Mouse (Mus musculus) c-Kit-negative CD71-positive TER-119-positive erythroid progenitor cells, embryonic 14.5 days (primary cell): Measurements from ENCODE around the gene Gpam.

Experiments used
- DNase-seq: peaks from one replicate; pipeline ENCODE4 v3.0.0-alpha.2; 2013; ENCODE audit warnings: low read depth, low spot score

Gpam gene

GRCm38 (mm10) chr19:55138506-55138905, 11.5 kb upstream of the Gpam start:
- DNase-seq, result no peak

DNA sequence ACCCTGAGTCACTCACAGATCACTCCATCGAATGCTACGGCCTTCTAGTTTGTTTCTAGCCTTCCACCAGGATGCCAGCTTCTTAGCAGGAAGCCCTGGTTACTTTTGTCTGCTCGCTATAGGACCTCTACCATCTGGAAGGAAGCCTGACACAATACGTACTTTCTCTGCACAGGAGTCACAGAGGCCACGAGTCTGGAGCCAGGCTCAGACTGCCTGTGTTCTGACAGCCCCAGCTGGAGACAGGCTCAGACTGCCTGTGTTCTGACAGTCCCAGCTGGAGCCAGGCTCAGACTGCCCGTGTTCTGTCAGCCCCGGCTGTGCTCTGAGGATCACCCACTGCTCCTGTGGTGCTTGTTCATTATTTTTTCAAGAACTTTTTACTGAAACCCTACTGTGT, 10.8 kb upstream of the Gpam start:
- DNase-seq, result no peak

DNA sequence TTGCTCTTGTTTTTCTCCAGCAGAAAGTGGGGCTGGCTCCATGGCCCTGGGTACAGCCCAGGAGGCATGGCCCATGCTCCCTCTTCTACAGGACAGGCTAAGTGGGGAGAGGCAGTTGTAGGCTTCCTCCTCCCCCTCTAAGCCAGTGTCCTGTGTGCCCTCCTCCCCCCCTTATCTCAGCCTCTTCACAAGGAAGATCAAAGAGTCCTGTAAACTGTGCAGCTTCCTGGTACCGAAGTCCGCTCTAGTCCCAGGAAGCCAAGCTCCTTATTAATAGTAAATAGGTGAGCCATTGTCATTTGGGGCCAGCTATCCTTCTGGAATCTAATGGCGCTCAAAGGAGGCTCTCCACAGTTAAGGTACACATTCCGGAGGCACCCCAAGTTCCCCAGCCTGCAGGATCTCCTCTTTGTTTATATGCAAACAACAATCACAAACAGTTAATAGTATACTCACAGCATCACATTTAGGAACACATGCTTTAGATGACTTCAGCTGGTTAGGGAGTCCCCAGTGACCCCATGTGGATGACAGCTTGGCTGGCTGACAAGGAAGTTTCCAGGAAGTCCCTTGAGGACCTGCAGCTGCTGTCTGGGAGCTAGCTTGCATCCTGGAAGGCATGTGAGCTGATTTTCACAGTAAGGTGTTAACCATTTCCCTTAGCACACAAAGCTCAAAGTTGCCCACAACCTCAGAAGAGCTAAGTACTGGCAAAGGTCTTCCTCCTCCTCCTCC, 9.8 kb upstream of the Gpam start:
- no peak for DNase-seq

DNA sequence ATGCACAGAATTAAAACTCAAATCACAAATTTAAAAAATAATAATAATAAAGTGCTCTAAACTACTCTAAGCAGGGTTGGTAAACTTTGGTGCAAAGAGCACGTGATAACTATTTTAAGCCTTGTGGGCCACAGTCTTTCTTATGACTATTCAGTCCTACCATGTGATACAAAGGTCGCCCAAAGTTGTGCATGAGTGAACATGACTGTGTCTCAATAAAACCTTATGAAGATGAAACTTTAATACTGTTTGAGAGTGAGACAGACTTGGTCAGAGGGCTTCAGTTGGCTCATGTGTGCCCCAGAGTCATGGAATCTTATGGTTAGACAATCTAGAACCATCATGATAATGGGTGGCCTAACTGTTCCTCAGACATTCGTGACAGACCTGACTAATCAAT, 8.9 kb upstream of the Gpam start:
- DNase-seq, result no peak

DNA sequence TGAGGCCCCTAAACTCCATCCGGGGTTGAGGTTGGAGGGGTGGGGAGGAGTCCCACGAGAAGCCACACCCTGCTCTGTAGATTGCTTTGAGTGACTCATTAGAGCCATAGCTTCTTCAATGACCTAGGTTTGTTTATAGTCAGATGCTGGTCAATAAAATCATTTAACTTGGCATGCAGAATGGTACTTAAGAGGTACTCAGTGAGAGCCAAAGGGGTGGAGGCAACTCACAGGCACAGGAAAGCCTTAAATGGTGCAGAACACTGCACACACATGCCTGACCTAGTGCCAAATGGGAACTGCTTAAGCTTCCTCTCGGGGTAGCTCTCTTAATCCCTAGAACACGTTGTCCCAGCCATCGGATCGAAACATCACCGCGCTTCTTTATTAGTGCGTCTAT, 7.5 kb upstream of the Gpam start:
- no peak for DNase-seq

DNA sequence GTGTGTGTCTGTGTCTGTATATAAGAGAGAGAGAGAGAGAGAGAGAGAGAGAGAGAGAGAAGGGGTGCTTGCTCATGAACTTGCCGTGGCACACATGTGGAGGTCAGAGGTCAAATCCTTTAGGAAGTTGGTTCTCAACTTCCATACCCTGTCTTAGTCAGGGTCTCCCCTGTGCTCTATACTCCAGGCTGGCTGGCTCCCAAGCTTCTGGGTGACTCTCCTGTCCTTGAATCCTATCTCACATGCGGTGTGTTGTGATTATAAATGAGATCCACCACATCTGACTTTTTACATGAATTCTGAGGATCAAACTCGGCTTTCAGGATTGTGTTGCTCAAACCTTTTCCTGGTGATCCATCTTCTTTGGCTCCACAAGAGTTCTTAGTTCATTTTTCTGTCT, 5.4 kb upstream of the Gpam start:
- no peak for DNase-seq

GRCm38 (mm10) chr19:55131747-55132146, 4.7 kb upstream of the Gpam start:
- no peak for DNase-seq

DNA sequence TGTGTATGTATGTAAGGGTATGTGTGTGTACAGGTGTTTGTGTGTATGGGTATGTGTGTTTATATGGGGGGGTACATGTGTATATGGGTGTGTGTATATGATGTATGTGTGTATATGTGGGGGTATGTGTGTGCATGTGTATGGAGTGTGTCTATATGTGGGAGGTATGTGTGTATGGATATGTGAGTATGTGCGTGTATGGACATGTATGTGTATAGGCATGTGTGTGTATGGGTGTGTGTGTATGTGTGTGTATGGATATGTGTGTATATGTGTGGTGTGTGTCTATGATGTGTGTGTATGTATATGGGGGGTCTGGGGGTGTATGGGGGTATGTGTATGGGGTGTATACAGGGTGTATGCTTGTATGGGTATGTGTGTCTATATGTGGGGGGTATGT, 1.4 kb upstream of the Gpam start:
- no peak for DNase-seq

GRCm38 (mm10) chr19:55125456-55125855, 1.6 kb downstream of the Gpam start:
- DNase-seq, result no peak

- no peak for DNase-seq
Measured at GRCm38 (mm10) chr19:55123001-55123536, 4.0 kb downstream of the Gpam start.

DNA sequence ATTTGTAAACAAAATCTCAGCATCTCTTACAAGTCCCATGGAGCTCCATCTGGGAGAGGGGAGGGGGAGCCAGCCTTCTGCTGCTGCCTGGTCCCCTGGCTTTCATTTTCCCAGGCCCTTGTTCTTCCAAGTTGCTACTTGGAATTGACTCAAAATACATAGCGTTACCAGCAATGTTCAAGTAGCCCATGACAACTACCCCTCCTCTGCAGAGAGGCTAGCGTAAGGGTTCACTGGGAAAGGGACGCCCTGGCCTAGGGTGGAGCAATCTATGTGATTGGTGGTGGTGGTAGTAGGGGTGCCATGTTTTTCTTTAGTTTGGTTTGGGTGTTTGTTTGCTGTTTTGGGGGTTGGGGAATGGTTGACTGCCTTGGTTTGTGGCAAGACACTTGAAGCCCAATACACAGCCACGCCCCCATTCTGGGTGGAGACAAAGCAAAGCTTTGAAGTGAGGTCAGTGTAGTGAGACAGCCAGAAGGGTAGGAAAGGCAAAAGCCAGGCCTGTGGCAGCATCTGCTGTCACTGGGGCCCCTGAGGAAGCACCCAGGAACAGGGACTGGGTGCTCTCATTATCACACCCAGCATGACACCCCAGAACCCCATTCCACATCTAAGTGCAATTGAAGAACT, 4.6 kb downstream of the Gpam start:
- DNase-seq, result no peak

DNA sequence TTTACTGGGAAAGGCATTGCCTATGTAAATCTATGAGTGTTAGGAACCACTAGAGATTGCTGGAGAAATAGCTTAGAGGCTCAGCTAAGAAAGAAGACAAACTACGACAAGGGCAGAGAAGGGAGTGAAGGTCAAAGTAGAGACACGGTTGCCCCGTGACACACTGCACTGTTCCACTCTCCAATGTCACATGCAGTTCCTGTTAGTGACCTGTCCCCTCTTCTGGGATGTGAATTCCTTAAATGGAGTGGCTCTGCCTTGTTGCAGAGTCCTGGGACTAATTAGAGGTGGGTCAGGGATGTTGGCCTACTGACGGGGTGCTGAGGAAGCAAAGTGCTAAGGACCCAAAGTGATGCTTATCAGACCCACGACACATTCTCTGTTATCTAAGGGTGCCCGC, 5.2 kb downstream of the Gpam start:
- DNase-seq, result no peak

- no peak for DNase-seq
Measured at GRCm38 (mm10) chr19:55120518-55121244, 6.4 kb downstream of the Gpam start.

DNA sequence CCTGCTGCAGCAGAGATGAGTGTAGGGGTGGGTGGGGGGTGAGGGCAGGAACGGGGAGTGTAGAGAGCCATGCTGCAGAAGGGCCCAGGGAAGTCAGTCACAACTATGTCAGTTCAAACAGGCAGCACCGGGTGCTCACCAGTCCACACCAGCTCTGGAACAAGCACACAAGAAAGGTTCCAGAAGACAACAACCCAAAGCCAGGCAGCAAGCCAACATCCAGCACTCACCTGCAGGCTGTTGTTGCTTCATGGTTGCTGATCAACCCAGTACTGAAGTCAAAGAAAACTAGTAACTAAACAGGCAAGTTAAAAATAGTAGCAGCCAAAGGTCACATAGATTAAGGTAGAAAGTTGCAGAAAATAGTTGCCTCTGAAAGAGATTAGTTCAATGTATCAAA, 7.5 kb downstream of the Gpam start:
- DNase-seq, result no peak

GRCm38 (mm10) chr19:55117991-55118390, 9.0 kb downstream of the Gpam start:
- no peak for DNase-seq

DNA sequence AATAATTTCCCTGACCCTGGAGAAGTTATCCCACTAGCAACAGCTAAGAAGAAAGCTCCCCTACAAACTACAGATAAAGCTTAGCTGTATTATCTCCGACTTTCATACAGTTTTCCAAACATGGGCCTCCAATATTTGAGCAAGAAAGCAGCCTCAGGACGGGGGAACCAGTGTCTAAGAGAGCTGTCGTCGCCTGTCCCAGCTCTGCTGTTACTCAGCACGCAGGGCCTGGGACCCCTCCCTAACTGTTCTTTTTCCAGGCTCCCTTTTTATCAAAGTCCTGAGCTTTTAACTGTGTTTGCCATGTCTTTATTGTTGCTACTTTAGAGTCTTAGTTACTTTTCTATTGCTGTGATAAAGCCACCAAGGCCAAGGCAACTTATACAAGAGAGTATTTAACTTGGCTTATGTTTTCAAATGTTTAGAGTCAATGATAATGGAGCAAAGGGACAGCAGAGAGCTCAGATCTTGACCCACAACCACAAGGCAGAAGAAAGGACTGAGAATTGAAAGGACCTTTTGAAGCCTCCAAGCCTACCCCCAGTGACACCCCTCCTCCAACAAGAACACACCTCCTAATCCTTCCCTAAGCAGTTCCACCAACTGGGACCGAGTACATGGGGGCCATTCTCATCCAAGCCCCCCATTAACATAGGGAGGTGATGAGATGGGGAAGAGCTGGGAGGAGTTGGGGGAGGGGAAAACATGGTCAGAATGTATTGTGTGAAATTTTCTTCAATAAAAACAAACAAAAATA, 9.8 kb downstream of the Gpam start:
- no peak for DNase-seq

DNA sequence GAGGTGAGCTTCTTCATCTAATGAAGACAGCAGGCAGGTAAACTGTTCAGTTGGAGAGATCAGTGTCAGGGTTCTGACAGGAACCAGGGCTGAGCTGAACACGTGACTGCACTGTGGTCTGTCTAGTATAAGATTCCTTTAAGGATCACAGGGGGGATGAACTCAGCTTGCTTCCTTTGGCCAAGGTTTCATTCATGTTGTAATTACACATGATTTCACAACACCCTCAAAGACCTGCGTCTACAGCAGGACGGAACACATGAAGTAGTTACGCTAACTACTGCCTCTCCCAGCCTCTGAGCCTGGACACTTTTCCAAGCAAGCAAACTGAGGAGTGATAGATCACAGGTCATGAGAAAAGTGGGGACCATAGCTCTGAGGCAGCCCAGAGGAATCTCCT, 11.5 kb downstream of the Gpam start:
- no peak for DNase-seq

- no peak for DNase-seq
Measured at GRCm38 (mm10) chr19:55114825-55115395, 12.1 kb downstream of the Gpam start.

DNA sequence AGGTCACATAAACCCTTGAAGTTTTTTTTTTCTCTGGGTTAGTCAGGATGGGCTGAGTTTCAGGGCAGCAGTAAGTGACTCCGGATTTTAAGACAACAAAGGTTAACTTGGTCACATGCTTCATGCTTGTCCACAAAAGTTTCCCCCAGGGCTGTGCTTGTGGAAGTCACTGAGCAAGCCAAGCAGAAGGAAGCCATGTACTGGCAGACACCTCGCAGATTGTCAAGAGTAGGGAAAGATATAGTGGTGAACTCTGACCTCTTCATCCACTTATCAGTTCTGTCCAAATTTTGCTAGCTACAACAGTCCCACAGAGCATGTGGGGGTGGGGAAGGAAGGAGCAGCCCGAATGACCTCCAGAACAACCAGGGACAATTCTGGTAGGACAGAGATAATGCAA, 19.1 kb downstream of the Gpam start:
- DNase-seq, result no peak

- DNase-seq, result no peak
Measured at GRCm38 (mm10) chr19:55105969-55106368, 21.1 kb downstream of the Gpam start.

- DNase-seq, result no peak
Measured at GRCm38 (mm10) chr19:55103081-55103830, 23.8 kb downstream of the Gpam start.
